7 mouse cellular contexts compared by ENCODE assay signal in genomic region chr9:40414498-40414903, GRCm38 (mm10).
DNase-seq lines count a peak whose midpoint lies in the region; ATAC-seq lines count a peak whose summit lies in the region.

No protein-coding gene starts in this region.

- 3% methylated on average over 15 of the region's 15 CpGs for WGBS in intestine, embryonic 16.5 days
- under 1% methylated on average over 15 of the region's 15 CpGs for WGBS in limb, embryonic 11.5 days
- under 1% methylated on average over 15 of the region's 15 CpGs for WGBS in midbrain, embryonic 11.5 days

- H3K27me3 ChIP-seq in intestine, embryonic 16.5 days (replicated peaks; ENCODE audit: control insufficient read depth, insufficient read depth, low read length) = no peaks in the 10 kb centered on the region
- H3K27me3 ChIP-seq in limb, embryonic 11.5 days (ENCODE audit: control insufficient read depth, insufficient read depth, low read length) = no peaks in the 10 kb centered on the region
- no peaks in the 10 kb centered on the region for H3K27me3 ChIP-seq in midbrain, embryonic 11.5 days (ENCODE audit: control insufficient read depth, insufficient read depth, low read length)

- peak; percentile 86 for ATAC-seq in intestine, embryonic 16.5 days
- peak; percentile 48; the same call in 1 of the 2 replicates for ATAC-seq in limb, embryonic 11.5 days (ENCODE audit: insufficient number of reproducible peaks, low FRiP score, low TSS enrichment, low read depth)
- ATAC-seq in midbrain, embryonic 11.5 days (ENCODE audit: low FRiP score) = peak; percentile 84

- peak overlapping the region; percentile 74 for H3K9ac ChIP-seq in intestine, embryonic 16.5 days (ENCODE audit: low read depth, low read length)
- H3K9ac ChIP-seq in limb, embryonic 11.5 days (ENCODE audit: low read length) = peak overlapping the region; percentile 73
- peak overlapping the region; percentile 80 for H3K9ac ChIP-seq in midbrain, embryonic 11.5 days (ENCODE audit: low read length)

- H3K27ac ChIP-seq in intestine, embryonic 16.5 days (ENCODE audit: low read length) = peak overlapping the region; percentile 38
- H3K27ac ChIP-seq in limb, embryonic 11.5 days (replicated peaks; ENCODE audit: low read depth, low read length) = no peak overlapping the region
- H3K27ac ChIP-seq in midbrain, embryonic 11.5 days (ENCODE audit: low read depth, low read length) = no peak overlapping the region

- peak overlapping the region; percentile 90 for H3K4me2 ChIP-seq in intestine, embryonic 16.5 days (ENCODE audit: low read depth, low read length)
- peak overlapping the region; percentile 89 for H3K4me2 ChIP-seq in limb, embryonic 11.5 days (ENCODE audit: low read depth, severe bottlenecking)
- H3K4me2 ChIP-seq in midbrain, embryonic 11.5 days = peak overlapping the region; percentile 98

- H3K4me3 ChIP-seq in intestine, embryonic 16.5 days (ENCODE audit: low read length) = peak overlapping the region; percentile 66
- H3K4me3 ChIP-seq in limb, embryonic 11.5 days (ENCODE audit: low read depth, low read length) = peak overlapping the region; percentile 53
- peak overlapping the region; percentile 64 for H3K4me3 ChIP-seq in midbrain, embryonic 11.5 days (ENCODE audit: low read depth, low read length)

- DNase-seq in adrenal gland, postnatal 25 days = peak; percentile 72
- DNase-seq in embryo, embryonic 9.5 days (ENCODE audit: extremely low spot score) = peak; percentile 80
- peak; percentile 69 to 71 for DNase-seq in gastrocnemius, postnatal 36 days
- peak; percentile 79 for DNase-seq in limb, embryonic 11.5 days (ENCODE audit: low spot score)
- peak; percentile 95 for DNase-seq in midbrain, embryonic 11.5 days (ENCODE audit: low spot score, missing footprints)
- peak; percentile 59 for DNase-seq in right cerebral cortex, postnatal 4 days

- intact Hi-C loops in gastrocnemius, postnatal 36 days (cut with DNase I) = loop anchor here (2.0 to 10.0 kb wide), 2 partner anchors 168 to 330 kb away; no protein-coding TSS in a partner anchor

- H3K9me3 ChIP-seq in intestine, embryonic 16.5 days (ENCODE audit: control insufficient read depth, low read length) = no peaks in the 10 kb centered on the region
- H3K9me3 ChIP-seq in limb, embryonic 11.5 days (ENCODE audit: control insufficient read depth, low read length) = no peaks in the 10 kb centered on the region
- H3K9me3 ChIP-seq in midbrain, embryonic 11.5 days (ENCODE audit: control insufficient read depth, low read length) = no peaks in the 10 kb centered on the region

- H3K36me3 ChIP-seq in intestine, embryonic 16.5 days (ENCODE audit: control insufficient read depth, insufficient read depth, low read length) = no peaks in the 10 kb centered on the region
- H3K36me3 ChIP-seq in limb, embryonic 11.5 days (ENCODE audit: control insufficient read depth, insufficient read depth, low read length) = no peaks in the 10 kb centered on the region
- no peaks in the 10 kb centered on the region for H3K36me3 ChIP-seq in midbrain, embryonic 11.5 days (ENCODE audit: control insufficient read depth, insufficient read depth, low read length)

- 0 out of 2 replicates have a peak, but pooled peaks cover 3% of the 10 kb centered on the region for H3K4me1 ChIP-seq in intestine, embryonic 16.5 days (ENCODE audit: control insufficient read depth, insufficient read depth, low read length)
- H3K4me1 ChIP-seq in limb, embryonic 11.5 days (ENCODE audit: control insufficient read depth, insufficient read depth, low read length) = no peaks in the 10 kb centered on the region
- no peaks in the 10 kb centered on the region for H3K4me1 ChIP-seq in midbrain, embryonic 11.5 days (ENCODE audit: control insufficient read depth, insufficient read depth, low read length)
